Mouse (Mus musculus) cerebellum, postnatal 14 days (tissue): ENCODE measurements around the gene Scn8a.

ENCODE experiments used
- DNase-seq, 2 experiments: peaks; one replicate each; pipeline ENCODE4 v3.0.0; 2021; ENCODE audit warnings: mixed read lengths in 2 of 2

The Scn8a gene

GRCm38 (mm10) chr15:101075150-101075549 lies 205.5 kb downstream of the Scn8a start:
- peak in 1 of 2 experiments; percentile 50 for DNase-seq

- no peak for DNase-seq
Observed at GRCm38 (mm10) chr15:101075656-101076055, 206.0 kb downstream of the Scn8a start.

GRCm38 (mm10) chr15:101076071-101077000 lies 206.7 kb downstream of the Scn8a start:
- peak; percentile 52 to 76 for DNase-seq

GRCm38 (mm10) chr15:101077001-101077812 lies 207.5 kb downstream of the Scn8a start:
- DNase-seq: no peak

GRCm38 (mm10) chr15:101077813-101078730 lies 208.4 kb downstream of the Scn8a start, which contains the start of gene Fignl2:
Gene Fignl2 (minus strand): TSS chr15:101078567.
- no peak for DNase-seq

- peak; percentile 58 to 59 for DNase-seq
Observed at GRCm38 (mm10) chr15:101078731-101079156, 209.1 kb downstream of the Scn8a start.

GRCm38 (mm10) chr15:101080031-101080520 lies 210.4 kb downstream of the Scn8a start:
- no peak for DNase-seq

GRCm38 (mm10) chr15:101081035-101081548 lies 211.4 kb downstream of the Scn8a start:
- DNase-seq: no peak

GRCm38 (mm10) chr15:101082236-101082635 lies 212.6 kb downstream of the Scn8a start:
- no peak for DNase-seq

GRCm38 (mm10) chr15:101084499-101084898 lies 214.8 kb downstream of the Scn8a start:
- no peak for DNase-seq

- no peak for DNase-seq
Observed at GRCm38 (mm10) chr15:101086451-101086850, 216.8 kb downstream of the Scn8a start.

GRCm38 (mm10) chr15:101086956-101087355 lies 217.3 kb downstream of the Scn8a start:
- DNase-seq: peak; percentile 51 to 59

- no peak for DNase-seq
Observed at GRCm38 (mm10) chr15:101088291-101088690, 218.6 kb downstream of the Scn8a start.

GRCm38 (mm10) chr15:101091551-101091950 lies 221.9 kb downstream of the Scn8a start:
- DNase-seq: no peak

- no peak for DNase-seq
Observed at GRCm38 (mm10) chr15:101092121-101092828, 222.6 kb downstream of the Scn8a start.

GRCm38 (mm10) chr15:101092829-101093648 lies 223.4 kb downstream of the Scn8a start:
- DNase-seq: peak; percentile 41 to 58

GRCm38 (mm10) chr15:101093988-101094387 lies 224.3 kb downstream of the Scn8a start:
- DNase-seq: no peak

GRCm38 (mm10) chr15:101094979-101095378 lies 225.3 kb downstream of the Scn8a start:
- no peak for DNase-seq

GRCm38 (mm10) chr15:101095392-101095791 lies 225.7 kb downstream of the Scn8a start:
- no peak for DNase-seq
